Mouse (Mus musculus) embryonic facial prominence, embryonic 12.5 days (tissue): ENCODE data around the gene Aox3. TPM values are rescaled to one million over a fixed set of nuclear protein-coding genes. Genes with fewer than 3 reads are reported as not detected.

Source experiments
- ATAC-seq: fragments of 200-750 bp; cut with Nextera tagmentation; 2 replicates; pipeline ENCODE4 v1.8.0; 2017; ENCODE audit not compliant: insufficient number of reproducible peaks, insufficient read depth, low FRiP score, low TSS enrichment
- H3K27ac ChIP-seq: fragments of 300-500 bp; sonication (generic); 2 replicates; pipeline ENCODE4 v1.5.1; 2016; ENCODE audit warnings: mild to moderate bottlenecking
- H3K27me3 ChIP-seq: fragments of 300-500 bp; sonication (generic); 2 replicates; pipeline ENCODE4 v1.6.1; 2016; ENCODE audit warnings: mild to moderate bottlenecking, moderate library complexity
- H3K36me3 ChIP-seq: fragments of 300-500 bp; sonication (generic); 2 replicates; pipeline ENCODE4 v1.6.1; 2016; ENCODE audit warnings: mild to moderate bottlenecking
- H3K4me1 ChIP-seq: fragments of 300-500 bp; sonication (generic); 2 replicates; pipeline ENCODE4 v1.6.1; 2016
- H3K4me2 ChIP-seq: fragments of 300-500 bp; sonication (generic); replicated peaks from 2 replicates; pipeline ENCODE4 v1.6.1; 2016; ENCODE audit warnings: mild to moderate bottlenecking, moderate library complexity
- H3K4me3 ChIP-seq: fragments of 300-500 bp; sonication (generic); 2 replicates; pipeline ENCODE4 v1.5.1; 2016; ENCODE audit warnings: mild to moderate bottlenecking
- H3K9ac ChIP-seq: fragments of 300-500 bp; sonication (generic); 2 replicates; pipeline ENCODE4 v1.6.1; 2016; ENCODE audit warnings: mild to moderate bottlenecking, moderate library complexity
- H3K9me3 ChIP-seq: fragments of 300-500 bp; sonication (generic); 2 replicates; pipeline ENCODE4 v1.6.1; 2016; ENCODE audit warnings: mild to moderate bottlenecking, moderate library complexity
- WGBS: fragments of 180-500 bp; shearing (Covaris S2); methylation state at CpG from one replicate; pipeline ENCODE4 v1.1.7; 2016; 5-methylcytosine and 5-hydroxymethylcytosine counted together
- polyA plus RNA-seq: library from polyadenylated mRNA; unstranded; fragments of >200 nt; fragmentation: Nextera tagmentation; extraction: Ambion mirVana; gene quantifications from 2 replicates; pipeline ENCODE4 v1.2.1, GENCODE M21; 2016

Aox3 gene
- polyA plus RNA-seq, 1 experiment from 2014 or later = 0.95 TPM

DNA sequence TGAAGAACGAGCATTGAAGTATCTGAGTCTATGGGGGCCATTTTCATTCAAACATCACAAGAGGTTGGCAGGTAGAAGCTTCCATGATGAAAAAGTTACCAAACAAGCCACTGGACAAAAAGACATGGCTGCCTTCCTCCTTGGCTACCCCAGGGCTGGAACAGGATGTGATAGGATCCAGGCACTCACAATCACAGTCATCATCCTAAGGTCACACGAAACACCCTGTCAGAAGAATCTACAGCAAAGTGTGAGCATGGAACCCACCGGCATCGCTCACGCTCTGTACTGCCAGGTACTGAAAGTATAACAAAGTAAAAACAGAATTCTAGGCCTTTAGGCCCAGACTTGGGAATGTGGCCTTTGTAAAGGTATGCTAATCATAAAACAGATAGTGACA is 2.7 kb upstream of the Aox3 start:
- H3K27ac ChIP-seq = no peak overlapping the region
- no peaks in the 10 kb centered on the region for H3K27me3 ChIP-seq
- H3K4me1 ChIP-seq = peaks cover 7% of the 10 kb centered on the region; the same call in 1 of the 2 replicates
- no peak for ATAC-seq
- WGBS = 94% methylated on average over 5 of the region's 5 CpGs
- H3K4me2 ChIP-seq = no peak overlapping the region
- no peak overlapping the region for H3K9ac ChIP-seq
- H3K9me3 ChIP-seq = no peaks in the 10 kb centered on the region
- no peaks in the 10 kb centered on the region for H3K36me3 ChIP-seq
- H3K4me3 ChIP-seq = no peak overlapping the region

DNA sequence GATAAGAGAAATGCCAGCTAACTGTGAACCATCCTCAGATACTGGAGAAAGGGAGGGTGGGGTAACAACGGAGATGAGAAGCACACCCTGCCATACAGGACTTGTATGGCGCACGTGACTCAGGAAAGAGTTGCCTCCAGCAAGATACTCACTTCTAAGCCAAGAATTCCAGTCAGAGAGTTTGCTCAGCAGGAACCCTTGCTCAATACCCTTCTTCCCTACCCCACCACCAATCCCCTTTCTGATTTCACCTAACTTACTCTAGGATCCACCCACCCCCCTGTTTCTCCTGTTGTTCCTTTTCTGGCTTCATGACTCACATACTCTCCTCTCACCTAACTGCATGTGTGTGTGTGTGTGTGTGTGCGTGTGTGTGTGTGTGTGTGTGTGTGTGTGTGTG is 1.6 kb upstream of the Aox3 start:
- no peaks in the 10 kb centered on the region for H3K27me3 ChIP-seq
- peaks cover 7% of the 10 kb centered on the region; the same call in 1 of the 2 replicates for H3K4me1 ChIP-seq
- H3K9ac ChIP-seq = no peak overlapping the region
- no peak overlapping the region for H3K4me3 ChIP-seq
- no peaks in the 10 kb centered on the region for H3K36me3 ChIP-seq
- H3K9me3 ChIP-seq = no peaks in the 10 kb centered on the region
- no peak overlapping the region for H3K27ac ChIP-seq
- 77% methylated on average over 4 of the region's 4 CpGs for WGBS
- ATAC-seq = no peak
- H3K4me2 ChIP-seq = no peak overlapping the region

DNA sequence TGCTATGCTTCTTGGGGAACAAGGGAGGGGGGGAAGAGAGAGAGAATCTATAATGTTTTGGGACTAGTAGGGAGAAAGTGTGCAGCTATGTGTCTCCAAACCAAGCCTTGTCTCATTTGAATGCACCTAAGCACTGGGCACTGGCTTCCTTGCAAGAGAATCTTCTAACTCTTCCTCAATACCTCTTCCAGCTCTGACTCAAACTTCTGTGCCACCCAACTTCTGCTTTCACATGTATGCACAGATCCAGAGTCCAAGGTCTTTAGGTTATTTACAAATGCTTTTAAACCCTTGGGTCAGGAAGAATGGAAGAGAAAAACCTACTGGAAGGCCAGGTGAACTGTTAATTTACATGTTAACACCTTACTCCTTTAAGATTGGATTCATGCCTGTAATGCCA is 511 bp downstream of the Aox3 start:
- H3K4me2 ChIP-seq = no peak overlapping the region
- H3K36me3 ChIP-seq = no peaks in the 10 kb centered on the region
- H3K4me1 ChIP-seq = peaks cover 7% of the 10 kb centered on the region; the same call in 1 of the 2 replicates
- no peaks in the 10 kb centered on the region for H3K27me3 ChIP-seq
- ATAC-seq = no peak
- H3K27ac ChIP-seq = no peak overlapping the region
- H3K4me3 ChIP-seq = no peak overlapping the region
- no peaks in the 10 kb centered on the region for H3K9me3 ChIP-seq
- H3K9ac ChIP-seq = no peak overlapping the region

DNA sequence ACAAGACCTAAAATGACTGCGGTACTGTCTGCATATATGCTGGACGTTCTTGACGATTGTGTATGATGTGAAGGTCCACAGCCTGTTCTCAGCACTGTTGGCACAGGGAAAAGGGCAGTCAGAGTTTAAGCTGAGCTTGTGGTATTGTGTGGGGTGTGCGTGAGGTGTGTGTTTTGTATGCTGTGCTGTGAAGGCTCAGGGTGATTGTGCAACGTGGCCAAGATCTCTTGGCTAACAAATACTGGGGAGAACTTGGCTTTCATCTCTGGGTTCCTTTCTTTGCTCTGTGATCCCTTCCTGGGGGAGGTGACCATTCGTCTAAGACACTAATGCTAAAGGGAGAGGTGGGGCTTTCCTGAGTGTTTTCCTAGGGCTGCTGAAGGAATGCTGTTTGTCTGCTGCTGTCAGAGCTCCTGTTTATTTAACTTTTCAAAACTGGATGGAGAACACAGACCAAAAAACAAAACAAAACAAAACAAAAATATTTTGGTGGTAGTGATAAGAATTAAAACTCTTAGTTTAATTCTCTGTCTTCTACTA is 1.2 kb downstream of the Aox3 start:
- 62% methylated on average over 6 of the region's 6 CpGs for WGBS
- no peak overlapping the region for H3K4me2 ChIP-seq
- no peak overlapping the region for H3K4me3 ChIP-seq
- H3K27me3 ChIP-seq = no peaks in the 10 kb centered on the region
- H3K9me3 ChIP-seq = no peaks in the 10 kb centered on the region
- H3K36me3 ChIP-seq = no peaks in the 10 kb centered on the region
- H3K27ac ChIP-seq = no peak overlapping the region
- ATAC-seq = no peak
- H3K9ac ChIP-seq = no peak overlapping the region
- H3K4me1 ChIP-seq = peaks cover 7% of the 10 kb centered on the region; the same call in 1 of the 2 replicates

DNA sequence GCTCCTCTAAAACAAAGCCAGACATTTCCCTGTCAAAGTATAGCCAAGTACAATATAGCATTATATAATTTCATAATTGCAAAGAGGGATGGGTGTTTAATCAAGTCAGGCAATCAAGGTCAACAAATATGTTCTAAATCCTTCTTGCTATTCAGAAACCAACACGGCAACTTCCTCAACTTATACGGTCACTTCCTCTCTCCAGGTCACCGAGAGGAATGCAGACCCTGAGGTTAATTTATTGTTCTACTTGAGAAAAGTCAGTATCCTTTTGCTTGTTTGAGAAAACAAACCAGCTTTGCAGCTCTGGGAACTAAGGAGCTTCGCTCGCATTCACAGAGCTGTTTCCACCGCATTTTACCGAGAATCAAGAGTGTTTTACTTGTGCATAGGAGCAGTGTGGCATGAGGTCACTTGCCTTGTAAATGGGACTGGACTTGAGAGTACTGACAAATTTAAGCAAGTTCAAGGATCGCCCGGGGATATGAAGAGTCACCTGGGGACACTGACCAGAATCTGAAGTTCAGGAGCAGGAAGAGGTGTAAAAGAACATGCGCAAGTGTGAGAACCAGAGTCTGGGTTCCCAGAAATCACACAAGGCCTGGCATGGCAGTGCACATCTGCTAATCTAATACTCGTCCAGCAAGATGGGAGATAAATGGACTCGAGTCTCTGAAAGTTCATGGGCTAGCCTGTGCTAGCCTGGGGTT is 1.9 kb downstream of the Aox3 start:
- no peaks in the 10 kb centered on the region for H3K36me3 ChIP-seq
- no peak for ATAC-seq
- H3K9ac ChIP-seq = no peak overlapping the region
- no peaks in the 10 kb centered on the region for H3K9me3 ChIP-seq
- H3K4me2 ChIP-seq = no peak overlapping the region
- no peaks in the 10 kb centered on the region for H3K27me3 ChIP-seq
- no peak overlapping the region for H3K4me3 ChIP-seq
- WGBS = 72% methylated on average over 12 of the region's 12 CpGs
- no peak overlapping the region for H3K27ac ChIP-seq
- H3K4me1 ChIP-seq = peaks cover 7% of the 10 kb centered on the region; the same call in 1 of the 2 replicates

DNA sequence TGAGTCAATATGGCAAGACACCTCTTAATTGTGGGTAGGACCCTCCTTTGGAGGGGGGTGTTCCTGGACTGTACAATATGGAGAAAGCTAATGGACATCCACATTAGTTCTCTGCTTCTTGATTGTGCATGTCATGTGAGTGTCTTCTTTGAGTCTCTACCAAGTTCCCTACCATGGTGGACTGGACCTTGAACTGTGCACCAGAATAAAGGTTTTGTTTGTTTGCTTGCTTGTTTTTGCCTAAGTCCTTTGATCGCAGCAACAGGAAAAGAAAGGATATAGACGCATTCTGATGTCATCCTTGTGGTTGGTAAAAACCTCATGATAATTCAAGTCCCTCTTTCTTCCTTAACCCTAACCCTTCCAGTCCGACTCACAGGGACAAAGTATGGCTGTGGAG is 5.3 kb downstream of the Aox3 start:
- Histone ChIP-seq H3K27ac (no peak overlapping the region), H3K27me3 (no peaks in the 10 kb centered on the region), H3K4me1 (no peaks in the 10 kb centered on the region), H3K9me3 (no peaks in the 10 kb centered on the region), H3K4me3 (no peak overlapping the region), H3K4me2 (no peak overlapping the region), H3K9ac (no peak overlapping the region), H3K36me3 (no peaks in the 10 kb centered on the region)
- 81% methylated on average over 3 of the region's 3 CpGs for WGBS
- no peak for ATAC-seq

DNA sequence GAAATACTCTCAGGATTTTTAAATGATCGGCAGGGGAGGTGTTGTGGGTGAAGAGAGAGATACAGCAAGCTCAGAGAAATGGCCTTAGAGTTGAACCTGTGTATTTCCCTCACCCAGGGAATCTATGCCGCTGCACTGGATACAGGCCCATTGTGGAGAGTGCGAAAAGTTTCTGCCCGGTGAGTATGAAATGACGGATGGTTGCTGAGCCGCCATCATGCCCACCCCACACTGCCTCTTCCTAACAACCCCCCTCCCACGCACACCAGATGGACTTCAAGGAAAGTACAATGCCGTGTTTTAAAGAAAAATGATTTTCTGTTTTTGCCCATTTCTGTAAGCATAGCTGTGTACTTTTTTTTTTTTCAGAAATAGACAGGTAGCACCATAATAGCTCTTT is 12.0 kb downstream of the Aox3 start:
- 86% methylated on average over 8 of the region's 8 CpGs for WGBS
- Histone ChIP-seq H3K4me3 (no peak overlapping the region), H3K4me2 (no peak overlapping the region), H3K9me3 (no peaks in the 10 kb centered on the region), H3K4me1 (no peaks in the 10 kb centered on the region), H3K36me3 (no peaks in the 10 kb centered on the region), H3K27me3 (no peaks in the 10 kb centered on the region), H3K9ac (no peak overlapping the region), H3K27ac (no peak overlapping the region)
- no peak for ATAC-seq

DNA sequence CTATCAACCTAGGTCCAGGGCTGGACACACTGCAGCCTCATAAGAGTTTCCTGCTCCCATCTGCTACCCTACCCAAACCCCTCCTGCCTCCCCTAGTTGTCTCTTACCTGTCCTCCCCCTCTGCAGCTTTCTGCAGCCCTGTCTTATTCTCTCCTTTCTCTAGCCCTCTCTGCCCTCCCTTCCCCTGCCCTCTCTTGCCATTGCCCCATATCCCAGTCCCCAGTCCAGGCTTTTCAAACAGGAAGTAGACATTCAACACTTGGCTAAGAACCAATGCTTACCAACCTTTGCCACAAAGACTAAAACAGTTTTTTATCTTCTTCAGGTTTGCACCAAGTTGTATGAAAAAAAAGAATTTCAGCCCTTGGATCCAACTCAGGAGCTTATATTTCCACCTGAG is 25.0 kb downstream of the Aox3 start:
- no peak overlapping the region for H3K4me3 ChIP-seq
- H3K9ac ChIP-seq = no peak overlapping the region
- no peak overlapping the region for H3K4me2 ChIP-seq
- H3K36me3 ChIP-seq = no peaks in the 10 kb centered on the region
- no peaks in the 10 kb centered on the region for H3K9me3 ChIP-seq
- no peaks in the 10 kb centered on the region for H3K4me1 ChIP-seq
- H3K27ac ChIP-seq = no peak overlapping the region
- H3K27me3 ChIP-seq = no peaks in the 10 kb centered on the region
- ATAC-seq = no peak

DNA sequence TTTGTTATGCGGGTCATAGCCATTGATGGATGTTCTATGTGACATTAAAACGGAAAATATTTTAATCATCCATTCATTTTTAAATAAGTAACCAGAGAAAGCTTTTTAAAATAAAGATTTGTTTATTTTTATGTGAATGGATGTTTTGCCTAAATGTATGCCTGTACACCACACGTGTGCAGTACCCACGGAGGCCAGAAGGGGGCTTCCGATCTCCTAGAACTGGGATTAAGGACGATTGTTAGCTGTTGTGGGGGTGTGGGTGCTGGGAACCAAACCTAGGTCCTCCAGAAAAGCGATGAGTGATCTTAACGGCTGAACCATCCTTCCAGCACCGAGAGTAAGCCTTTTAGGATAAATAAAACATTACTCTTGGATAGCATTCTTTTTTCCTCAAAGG is 26.1 kb downstream of the Aox3 start:
- H3K9me3 ChIP-seq = no peaks in the 10 kb centered on the region
- H3K4me1 ChIP-seq = no peaks in the 10 kb centered on the region
- H3K27ac ChIP-seq = no peak overlapping the region
- 88% methylated on average over 9 of the region's 9 CpGs for WGBS
- H3K9ac ChIP-seq = no peak overlapping the region
- H3K36me3 ChIP-seq = no peaks in the 10 kb centered on the region
- no peak for ATAC-seq
- H3K4me2 ChIP-seq = no peak overlapping the region
- no peaks in the 10 kb centered on the region for H3K27me3 ChIP-seq
- no peak overlapping the region for H3K4me3 ChIP-seq

DNA sequence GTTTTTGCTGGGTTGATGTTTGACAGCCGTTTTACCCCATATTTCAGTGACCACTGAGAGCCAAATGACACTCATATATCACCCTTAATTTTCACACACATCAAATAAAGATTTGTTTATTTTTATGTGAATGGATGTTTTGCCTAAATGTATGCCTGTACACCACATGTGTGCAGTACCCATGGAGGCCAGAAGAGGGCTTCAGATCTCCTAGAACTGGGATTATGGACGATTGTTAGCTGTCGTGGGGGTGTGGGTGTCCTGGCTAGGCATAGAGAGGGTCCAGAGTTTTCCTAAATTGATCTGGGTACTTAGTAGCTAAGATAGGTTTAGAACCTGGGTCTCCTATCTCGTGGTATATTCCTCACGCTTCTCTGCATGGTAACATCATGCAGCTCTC is 27.7 kb downstream of the Aox3 start:
- Histone ChIP-seq H3K27me3 (no peaks in the 10 kb centered on the region), H3K9me3 (no peaks in the 10 kb centered on the region), H3K4me2 (no peak overlapping the region), H3K36me3 (no peaks in the 10 kb centered on the region), H3K27ac (no peak overlapping the region), H3K4me1 (no peaks in the 10 kb centered on the region), H3K4me3 (no peak overlapping the region), H3K9ac (no peak overlapping the region)
- ATAC-seq = no peak
- WGBS = 85% methylated on average over 5 of the region's 5 CpGs

DNA sequence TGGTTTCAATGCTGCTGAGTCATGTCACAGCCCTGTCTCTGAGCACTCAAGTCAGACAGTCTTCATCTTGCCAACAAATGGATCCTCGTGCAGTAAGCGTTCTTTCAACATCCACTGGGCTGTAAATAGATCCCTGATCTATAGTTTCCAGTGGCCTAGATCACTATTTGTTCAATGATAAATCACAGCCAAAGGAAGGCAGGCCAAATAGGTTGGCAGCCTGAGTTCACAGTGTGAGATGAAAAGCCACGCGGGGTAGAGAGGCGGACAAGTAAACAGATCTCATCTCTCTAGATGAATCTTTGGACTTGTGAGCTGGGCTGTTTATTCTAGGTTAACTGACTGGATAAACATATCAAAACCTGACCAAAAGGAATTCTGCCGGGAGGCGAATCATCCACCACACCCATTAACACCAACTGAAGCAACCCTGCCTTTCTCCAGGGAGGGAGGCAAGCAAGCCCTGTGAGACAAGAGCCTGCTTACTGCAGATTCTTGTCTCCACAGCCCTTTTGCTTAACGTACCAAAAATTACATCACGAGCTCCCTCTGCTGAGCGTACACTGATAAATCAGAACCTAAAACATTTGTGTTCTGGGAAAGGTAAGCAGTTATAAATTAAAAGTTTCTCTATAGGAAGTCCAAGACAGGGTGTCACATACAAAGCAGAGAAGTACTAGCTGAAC is 31.6 kb downstream of the Aox3 start:
- Histone ChIP-seq H3K9me3 (no peaks in the 10 kb centered on the region), H3K9ac (no peak overlapping the region), H3K4me3 (no peak overlapping the region), H3K36me3 (no peaks in the 10 kb centered on the region), H3K4me1 (no peaks in the 10 kb centered on the region), H3K27ac (no peak overlapping the region), H3K27me3 (no peaks in the 10 kb centered on the region), H3K4me2 (no peak overlapping the region)
- ATAC-seq = no peak
- WGBS = 75% methylated on average over 10 of the region's 10 CpGs

DNA sequence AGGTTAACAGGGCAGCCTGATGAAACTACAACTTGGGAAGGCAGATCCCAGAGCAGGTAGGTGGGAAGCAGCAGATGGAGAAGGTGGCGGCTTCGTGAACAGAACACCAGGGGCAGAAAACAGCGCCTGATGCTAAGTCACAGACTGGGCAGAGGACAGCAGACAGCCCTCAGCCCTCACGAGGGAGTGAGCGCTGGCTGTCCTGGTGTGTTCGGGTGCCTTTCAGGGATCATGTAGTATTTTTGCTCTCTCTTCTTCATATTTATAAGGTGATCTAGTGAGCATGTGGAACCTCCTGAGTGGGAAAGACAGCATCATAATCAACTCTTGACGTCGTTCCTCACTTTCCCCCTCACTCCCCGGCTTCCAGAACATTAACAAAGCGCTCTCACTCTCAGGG is 33.1 kb downstream of the Aox3 start:
- H3K9ac ChIP-seq = no peak overlapping the region
- no peak for ATAC-seq
- WGBS = 86% methylated on average over 10 of the region's 10 CpGs
- H3K4me1 ChIP-seq = no peaks in the 10 kb centered on the region
- H3K36me3 ChIP-seq = no peaks in the 10 kb centered on the region
- no peak overlapping the region for H3K4me3 ChIP-seq
- no peaks in the 10 kb centered on the region for H3K27me3 ChIP-seq
- H3K27ac ChIP-seq = no peak overlapping the region
- H3K9me3 ChIP-seq = no peaks in the 10 kb centered on the region
- H3K4me2 ChIP-seq = no peak overlapping the region
